Mouse (Mus musculus): ENCODE measurements around the gene Camkk2. TPM values are rescaled to one million over a fixed set of nuclear protein-coding genes. Genes with fewer than 3 reads are reported as not detected.

The Camkk2 gene
- polyA plus RNA-seq, 1 experiment from 2014 or later, result 38.9 TPM

DNA sequence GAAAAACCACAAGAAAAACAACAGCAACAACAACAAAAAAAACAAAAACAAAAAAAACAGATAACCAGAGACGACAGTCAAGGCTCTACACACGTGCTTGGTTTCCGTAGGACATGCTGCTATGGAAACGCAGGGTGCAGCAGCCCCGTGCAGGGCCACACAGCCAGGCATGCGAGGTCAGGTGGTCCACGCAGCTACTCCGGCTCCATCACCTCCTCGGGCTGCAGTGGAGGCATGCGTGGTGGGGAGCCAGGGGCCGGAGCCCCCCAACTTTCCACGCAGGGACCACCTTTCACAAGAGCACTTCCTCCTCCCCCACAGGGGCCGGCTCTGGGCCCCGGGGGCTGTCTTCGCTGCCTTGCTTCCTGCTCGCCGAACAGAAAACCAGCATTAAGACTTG is 45.3 kb downstream of the Camkk2 start:
- Histone ChIP-seq H3K9ac (ENCODE audit: low read depth, low read length) (no peak overlapping the region), H3K4me3 (replicated peaks; ENCODE audit: low read depth, low read length) (peak overlapping the region; percentile 7; the same call in 1 of the 2 replicates), H3K36me3 (ENCODE audit: insufficient read depth, low read length) (0 out of 2 replicates have a peak, but pooled peaks cover 4% of the 10 kb centered on the region), H3K27me3 (ENCODE audit: insufficient read depth, low read length) (no peaks in the 10 kb centered on the region), H3K27ac (no peak overlapping the region), H3K9me3 (replicated peaks; ENCODE audit: low read length) (no peaks in the 10 kb centered on the region), H3K4me2 (ENCODE audit: low read length) (peak overlapping the region; percentile 46), H3K4me1 (replicated peaks; ENCODE audit: insufficient read depth, low read length) (peaks cover 19% of the 10 kb centered on the region)
- ATAC-seq (replicated peaks; ENCODE audit: low FRiP score, low read depth) (0 out of 2 replicates have a peak, but pooled peaks have one; percentile 47), DNase-seq (ENCODE audit: low spot score) (no peak)
- 33% methylated on average over 17 of the region's 17 CpGs for WGBS
- TF ChIP-seq CTCF (IDR thresholded peaks at IDR 0.05; ENCODE audit: low read depth), result no peak

GRCm38 (mm10) chr5:122731991-122732673 is 47.1 kb downstream of the Camkk2 start:
- Histone ChIP-seq H3K36me3 (ENCODE audit: insufficient read depth, low read length) (0 out of 2 replicates have a peak, but pooled peaks cover 2% of the 10 kb centered on the region), H3K4me1 (replicated peaks; ENCODE audit: insufficient read depth, low read length) (peaks cover 19% of the 10 kb centered on the region), H3K9ac (ENCODE audit: low read depth, low read length) (no peak overlapping the region), H3K9me3 (replicated peaks; ENCODE audit: low read length) (no peaks in the 10 kb centered on the region), H3K27ac (peak overlapping the region; percentile 58), H3K4me2 (ENCODE audit: low read length) (no peak overlapping the region; the same call in 1 of the 2 replicates), H3K27me3 (ENCODE audit: insufficient read depth, low read length) (no peaks in the 10 kb centered on the region), H3K4me3 (replicated peaks; ENCODE audit: low read depth, low read length) (no peak overlapping the region)
- ATAC-seq (replicated peaks; ENCODE audit: low FRiP score, low read depth), result no peak
- TF ChIP-seq CTCF (IDR thresholded peaks at IDR 0.05; ENCODE audit: low read depth), result no peak
- WGBS, result 26% methylated on average over 15 of the region's 15 CpGs
- DNase-seq (ENCODE audit: low spot score), result peak; percentile 50

DNA sequence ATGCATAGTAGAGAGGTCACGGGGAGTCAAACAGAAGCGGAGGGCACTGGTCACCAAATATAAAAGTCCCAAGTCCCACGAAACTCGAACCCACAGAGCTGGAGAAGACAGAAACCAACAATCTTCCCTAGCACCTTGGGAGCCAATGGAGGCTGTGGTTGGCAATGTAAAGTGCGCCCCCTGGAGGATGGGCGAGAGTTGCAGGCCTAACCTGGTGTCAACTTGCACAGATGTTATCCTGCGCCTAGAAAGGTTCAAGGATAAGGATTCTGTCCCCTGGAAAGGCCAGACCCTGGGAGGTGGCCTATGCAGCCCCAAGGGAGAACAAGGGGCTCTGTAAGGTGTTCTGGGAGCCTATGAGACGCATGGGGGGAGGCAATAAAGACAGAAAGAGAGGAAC is 47.9 kb downstream of the Camkk2 start:
- WGBS, result 75% methylated on average over 8 of the region's 8 CpGs

GRCm38 (mm10) chr5:122730776-122731175 is 48.4 kb downstream of the Camkk2 start:
- ATAC-seq (replicated peaks; ENCODE audit: low FRiP score, low read depth) (0 out of 2 replicates have a peak, but pooled peaks have one; percentile 8), DNase-seq (ENCODE audit: low spot score) (no peak)
- Histone ChIP-seq H3K4me3 (replicated peaks; ENCODE audit: low read depth, low read length) (no peak overlapping the region), H3K9me3 (replicated peaks; ENCODE audit: low read length) (no peaks in the 10 kb centered on the region), H3K4me2 (ENCODE audit: low read length) (no peak overlapping the region), H3K27ac (no peak overlapping the region), H3K27me3 (ENCODE audit: insufficient read depth, low read length) (no peaks in the 10 kb centered on the region), H3K4me1 (replicated peaks; ENCODE audit: insufficient read depth, low read length) (peaks cover 19% of the 10 kb centered on the region), H3K36me3 (ENCODE audit: insufficient read depth, low read length) (no peaks in the 10 kb centered on the region), H3K9ac (ENCODE audit: low read depth, low read length) (no peak overlapping the region)
- WGBS, result 82% methylated on average over 10 of the region's 10 CpGs
- TF ChIP-seq CTCF (IDR thresholded peaks at IDR 0.05; ENCODE audit: low read depth), result no peak

More for the DNA sequence above, 47.9 kb downstream of the Camkk2 start:
- Histone ChIP-seq H3K27ac (peak overlapping the region; percentile 58), H3K9me3 (replicated peaks; ENCODE audit: low read length) (no peaks in the 10 kb centered on the region), H3K9ac (ENCODE audit: low read depth, low read length) (no peak overlapping the region), H3K36me3 (ENCODE audit: insufficient read depth, low read length) (no peaks in the 10 kb centered on the region), H3K4me3 (replicated peaks; ENCODE audit: low read depth, low read length) (no peak overlapping the region), H3K4me1 (replicated peaks; ENCODE audit: insufficient read depth, low read length) (peaks cover 19% of the 10 kb centered on the region), H3K4me2 (ENCODE audit: low read length) (no peak overlapping the region), H3K27me3 (ENCODE audit: insufficient read depth, low read length) (no peaks in the 10 kb centered on the region)
- ATAC-seq (replicated peaks; ENCODE audit: low FRiP score, low read depth), result no peak
- no peak for DNase-seq (ENCODE audit: low spot score)
- peak; percentile 74 for TF ChIP-seq CTCF (IDR thresholded peaks at IDR 0.05; ENCODE audit: low read depth)

DNA sequence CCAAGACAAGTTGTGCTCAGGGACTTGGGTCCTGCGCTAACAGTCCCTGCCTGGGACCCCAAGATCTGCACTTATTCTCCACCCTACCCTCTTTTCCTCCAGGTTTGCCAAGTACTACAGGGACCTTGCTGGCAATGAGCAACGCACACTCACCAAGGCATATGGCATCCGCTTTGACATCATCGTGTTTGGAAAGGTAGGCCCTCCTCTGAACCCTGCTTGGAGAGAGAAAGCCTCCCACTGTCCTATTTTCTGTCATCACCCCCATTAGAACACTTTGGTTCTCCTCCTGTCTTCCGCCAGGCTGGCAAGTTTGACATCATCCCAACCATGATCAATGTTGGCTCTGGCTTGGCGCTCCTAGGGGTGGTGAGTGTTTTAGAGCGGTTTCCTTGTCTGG is 52.1 kb downstream of the Camkk2 start:
- no peak for TF ChIP-seq CTCF (IDR thresholded peaks at IDR 0.05; ENCODE audit: low read depth)
- ATAC-seq (replicated peaks; ENCODE audit: low FRiP score, low read depth) (no peak), DNase-seq (ENCODE audit: low spot score) (no peak)
- Histone ChIP-seq H3K4me1 (replicated peaks; ENCODE audit: insufficient read depth, low read length) (peaks cover 5% of the 10 kb centered on the region; the same call in 1 of the 2 replicates), H3K4me3 (replicated peaks; ENCODE audit: low read depth, low read length) (no peak overlapping the region), H3K36me3 (ENCODE audit: insufficient read depth, low read length) (no peaks in the 10 kb centered on the region), H3K27me3 (ENCODE audit: insufficient read depth, low read length) (no peaks in the 10 kb centered on the region), H3K9me3 (replicated peaks; ENCODE audit: low read length) (no peaks in the 10 kb centered on the region), H3K27ac (no peak overlapping the region), H3K9ac (ENCODE audit: low read depth, low read length) (no peak overlapping the region), H3K4me2 (ENCODE audit: low read length) (no peak overlapping the region)
- 93% methylated on average over 7 of the region's 7 CpGs for WGBS

- no peaks in the 10 kb centered on the region for H3K27me3 ChIP-seq (ENCODE audit: insufficient read depth, low read length)
- H3K27ac ChIP-seq, result no peak overlapping the region
- 63% methylated on average over 5 of the region's 5 CpGs for WGBS
- peak; percentile 57 for ATAC-seq (replicated peaks; ENCODE audit: low FRiP score, low read depth)
- no peak overlapping the region for H3K9ac ChIP-seq (ENCODE audit: low read depth, low read length)
- no peak for TF ChIP-seq CTCF (IDR thresholded peaks at IDR 0.05; ENCODE audit: low read depth)
- H3K4me3 ChIP-seq (replicated peaks; ENCODE audit: low read depth, low read length), result no peak overlapping the region
- no peaks in the 10 kb centered on the region for H3K9me3 ChIP-seq (replicated peaks; ENCODE audit: low read length)
- 0 out of 2 replicates have a peak, but pooled peaks cover 2% of the 10 kb centered on the region for H3K4me1 ChIP-seq (replicated peaks; ENCODE audit: insufficient read depth, low read length)
- H3K4me2 ChIP-seq (ENCODE audit: low read length), result no peak overlapping the region
- no peaks in the 10 kb centered on the region for H3K36me3 ChIP-seq (ENCODE audit: insufficient read depth, low read length)
- DNase-seq (ENCODE audit: low spot score), result no peak
These were observed 52.6 kb downstream of the Camkk2 start for GRCm38 (mm10) chr5:122726595-122726994.

Measured in kidney, postnatal 0 days (tissue).